Mouse (Mus musculus): ENCODE measurements around the gene BC029722.

The BC029722 gene

GRCm38 (mm10) chr2:155778004-155778403 is 41.2 kb downstream of the BC029722 start:
- no peak for DNase-seq

- DNase-seq: no peak
Observed at GRCm38 (mm10) chr2:155777688-155777985, 41.6 kb downstream of the BC029722 start.

GRCm38 (mm10) chr2:155776824-155777687 is 42.2 kb downstream of the BC029722 start:
- DNase-seq: no peak

GRCm38 (mm10) chr2:155775685-155776263 is 43.5 kb downstream of the BC029722 start:
- DNase-seq: peak; percentile 83

GRCm38 (mm10) chr2:155774927-155775684 is 44.1 kb downstream of the BC029722 start, which contains the start of gene Mmp24:
Mmp24 (plus strand) TSS chr2:155775342.
- DNase-seq: no peak

GRCm38 (mm10) chr2:155774261-155774926 is 44.8 kb downstream of the BC029722 start:
- DNase-seq: no peak

GRCm38 (mm10) chr2:155773664-155774063 is 45.6 kb downstream of the BC029722 start:
- no peak for DNase-seq

Measured in embryo, embryonic 11 days (tissue).